Mouse (Mus musculus): Measurements from ENCODE around the gene Nr1d1.
A peak's percentile ranks its signal among the peaks of the same experiment; 100 is the strongest.

Nr1d1 gene

DNA sequence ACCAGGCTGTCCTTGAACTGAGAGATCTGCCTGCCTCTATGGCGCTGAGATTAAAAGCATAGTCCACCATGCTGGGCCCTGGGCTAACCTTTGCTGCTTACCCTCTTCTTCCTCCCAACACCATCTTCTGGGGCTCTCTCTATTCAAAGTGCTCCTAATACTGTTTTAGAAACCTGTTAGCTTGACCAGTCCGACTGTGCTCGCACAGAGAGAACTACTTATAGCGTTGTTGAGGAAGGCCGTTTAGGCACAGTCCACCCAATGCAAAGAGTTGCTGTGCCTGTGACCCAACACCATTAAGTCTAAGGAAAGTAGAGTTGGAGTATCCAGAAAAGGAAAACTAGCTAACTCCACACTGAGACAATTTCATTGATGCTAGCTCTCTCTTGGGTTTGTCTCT, 13.0 kb upstream of the Nr1d1 start:
- DNase-seq (ENCODE audit: inconsistent ontology term), result no peak

DNA sequence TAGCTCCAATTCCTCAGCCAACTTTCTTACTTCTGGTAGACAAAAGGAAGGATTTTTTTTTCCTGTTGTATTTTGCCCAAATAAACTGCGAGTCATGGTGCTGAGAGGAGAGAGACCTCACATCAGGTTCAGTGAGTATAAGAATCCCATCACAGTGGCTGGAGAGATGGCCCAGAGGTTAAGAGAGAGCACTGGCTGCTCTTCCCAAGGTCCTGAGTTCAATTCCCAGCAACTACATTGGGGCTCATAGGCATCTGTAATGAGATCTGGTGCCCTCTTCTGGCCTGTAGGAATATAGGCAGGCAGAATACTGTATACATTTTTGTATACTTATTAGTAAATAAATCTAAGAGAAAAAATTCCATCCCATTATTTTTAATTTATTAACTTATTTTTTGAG, 12.6 kb upstream of the Nr1d1 start:
- DNase-seq (ENCODE audit: inconsistent ontology term), result no peak

DNA sequence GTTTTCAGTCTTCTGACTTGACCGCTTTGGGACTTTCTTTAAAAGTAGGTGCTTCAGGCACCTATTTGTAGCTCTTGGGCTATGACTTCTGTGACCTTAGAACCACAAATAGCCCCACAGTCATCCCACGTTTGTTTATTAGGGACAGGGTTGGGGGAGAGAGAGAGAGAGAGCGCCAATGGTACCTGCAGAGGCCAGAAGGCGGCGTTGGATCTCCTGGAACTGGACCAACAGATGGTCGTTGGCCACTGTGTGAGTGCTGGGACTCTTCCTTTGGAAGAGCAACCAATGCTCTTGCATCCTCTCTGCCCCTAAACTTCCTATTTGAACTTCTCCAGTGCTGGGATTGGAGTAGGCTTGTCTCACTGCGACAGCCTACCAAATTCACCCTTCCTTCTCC, 12.1 kb upstream of the Nr1d1 start:
- no peak for DNase-seq (ENCODE audit: inconsistent ontology term)

DNA sequence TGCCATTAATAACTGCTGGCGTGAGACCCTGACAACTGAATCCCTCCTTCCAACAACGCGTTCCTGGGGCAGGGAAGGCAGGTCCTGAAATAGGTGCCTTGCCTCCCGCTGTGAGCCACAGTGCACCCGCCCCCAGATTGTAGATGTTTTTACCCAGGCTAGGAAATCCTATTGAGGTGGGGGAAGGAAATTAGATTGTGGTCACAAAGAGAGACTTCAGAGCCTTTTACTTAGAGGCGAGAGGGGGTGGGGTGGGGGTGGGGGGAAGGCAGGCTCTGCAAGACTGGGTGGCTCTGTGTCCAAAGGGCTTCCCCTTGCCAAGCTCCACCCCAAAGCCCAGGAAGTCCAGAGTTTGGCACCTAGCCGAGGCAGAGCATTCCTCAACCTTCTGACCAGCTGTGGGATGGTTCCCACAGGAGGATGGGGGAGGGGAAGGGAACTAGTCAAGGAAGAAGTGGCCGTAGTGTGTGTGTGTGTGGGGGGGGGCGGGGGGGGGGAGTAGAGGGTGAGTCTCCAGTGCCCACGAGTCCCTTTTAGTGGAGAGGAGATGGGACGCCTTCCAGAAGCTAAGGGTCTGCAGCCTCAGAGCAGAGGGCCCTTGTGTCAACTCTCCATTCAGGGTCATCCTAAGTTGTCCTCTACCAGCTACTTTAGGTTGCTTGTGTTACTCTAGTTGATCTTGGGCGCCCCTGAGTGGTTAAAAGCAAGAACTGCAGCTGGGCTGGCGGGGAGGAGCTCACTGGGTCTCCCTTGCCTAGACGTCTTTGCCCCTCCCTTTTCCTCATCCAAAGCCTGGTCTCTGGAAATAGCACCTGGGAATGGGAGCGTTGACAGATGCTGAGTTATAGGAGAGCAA, 11.5 kb upstream of the Nr1d1 start:
- peak; percentile 97 for DNase-seq (ENCODE audit: inconsistent ontology term)

DNA sequence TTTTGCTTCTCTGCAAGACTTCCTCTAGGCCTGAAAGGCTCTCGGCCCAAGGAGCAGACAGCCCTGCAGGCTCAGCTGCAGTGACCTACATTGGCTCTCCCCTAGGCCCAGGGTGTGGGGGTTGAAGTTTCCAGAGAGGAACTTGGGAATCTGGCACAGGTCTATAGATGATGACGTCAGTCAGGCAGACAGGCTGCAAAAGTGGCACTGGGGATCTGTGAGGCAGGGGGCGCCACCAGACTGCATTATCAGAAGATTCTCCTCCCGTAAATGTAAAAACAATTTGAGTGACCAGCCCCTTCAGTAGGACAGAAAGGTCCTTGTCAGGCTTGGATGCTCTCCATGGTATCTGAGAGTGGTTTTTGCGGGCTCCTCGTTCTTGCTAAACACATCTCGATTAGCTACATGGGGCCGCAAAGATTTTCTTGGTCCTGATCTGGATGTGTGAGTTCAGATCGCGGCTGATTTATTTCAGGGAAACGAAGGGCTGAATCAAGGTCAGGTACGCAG, 10.7 kb upstream of the Nr1d1 start:
- DNase-seq (ENCODE audit: inconsistent ontology term), result peak; percentile 95

DNA sequence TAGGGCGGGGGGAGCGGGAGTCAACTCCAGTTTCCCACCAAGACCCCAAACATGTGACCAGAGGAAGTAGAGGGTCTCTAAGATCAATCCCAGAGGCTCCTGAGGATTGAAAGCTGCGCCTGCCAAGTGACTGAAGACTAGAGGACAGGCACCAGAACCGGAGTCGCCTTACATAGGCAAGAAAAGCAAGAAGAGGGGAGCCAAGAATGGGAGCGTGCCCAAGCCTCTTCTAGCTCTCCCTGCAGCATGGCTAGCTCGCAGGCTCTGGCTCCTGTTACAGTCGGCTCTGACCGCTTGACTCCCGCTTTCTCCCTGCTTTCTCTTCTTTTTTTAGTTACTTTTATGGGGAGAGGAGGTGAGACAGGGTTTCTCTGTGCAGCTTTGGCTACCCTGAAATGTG, 10.1 kb upstream of the Nr1d1 start:
- DNase-seq (ENCODE audit: inconsistent ontology term), result no peak

DNA sequence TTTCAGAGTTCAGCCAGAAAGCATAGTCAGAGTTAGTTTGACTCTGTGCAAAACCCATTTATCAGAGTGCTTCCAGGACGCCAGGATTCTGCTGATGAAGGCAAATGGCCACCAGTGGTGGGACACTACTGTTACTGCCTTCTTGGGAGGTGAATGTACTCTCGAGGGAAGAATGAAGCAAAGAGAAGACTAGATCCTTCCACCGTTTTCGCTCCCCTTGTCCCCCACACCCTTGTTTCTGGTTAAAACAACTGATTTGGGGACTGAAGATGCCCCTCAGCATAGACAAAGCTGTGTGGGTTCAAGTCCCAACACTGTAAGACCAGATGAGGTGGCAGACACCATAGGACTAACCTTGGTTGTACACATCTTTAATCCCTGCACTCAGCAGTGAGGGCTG, 9.0 kb upstream of the Nr1d1 start:
- no peak for DNase-seq (ENCODE audit: inconsistent ontology term)

DNA sequence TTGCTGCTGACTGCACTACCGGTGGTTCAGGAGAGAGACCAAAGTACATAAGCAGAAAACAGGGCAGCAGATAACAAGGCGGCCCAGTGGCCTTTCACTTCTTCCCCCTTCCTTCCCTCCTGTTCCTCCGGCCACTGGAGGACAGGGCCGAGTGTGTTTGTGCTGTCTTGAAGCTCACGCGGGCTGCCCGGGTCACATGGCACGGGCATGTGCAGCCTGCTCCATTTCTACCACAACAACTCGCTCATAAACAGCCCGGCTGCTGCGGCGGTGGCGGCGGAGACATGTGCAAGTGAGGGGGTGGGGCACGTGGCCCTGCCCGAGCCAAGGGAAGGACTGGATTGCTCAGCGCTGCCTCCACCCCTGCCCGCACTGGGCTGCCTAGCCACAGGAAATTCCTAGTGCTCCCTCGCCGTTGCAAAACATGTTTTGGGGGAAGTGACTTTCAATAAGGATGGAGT, 8.1 kb upstream of the Nr1d1 start:
- peak; percentile 100 for DNase-seq (ENCODE audit: inconsistent ontology term)

DNA sequence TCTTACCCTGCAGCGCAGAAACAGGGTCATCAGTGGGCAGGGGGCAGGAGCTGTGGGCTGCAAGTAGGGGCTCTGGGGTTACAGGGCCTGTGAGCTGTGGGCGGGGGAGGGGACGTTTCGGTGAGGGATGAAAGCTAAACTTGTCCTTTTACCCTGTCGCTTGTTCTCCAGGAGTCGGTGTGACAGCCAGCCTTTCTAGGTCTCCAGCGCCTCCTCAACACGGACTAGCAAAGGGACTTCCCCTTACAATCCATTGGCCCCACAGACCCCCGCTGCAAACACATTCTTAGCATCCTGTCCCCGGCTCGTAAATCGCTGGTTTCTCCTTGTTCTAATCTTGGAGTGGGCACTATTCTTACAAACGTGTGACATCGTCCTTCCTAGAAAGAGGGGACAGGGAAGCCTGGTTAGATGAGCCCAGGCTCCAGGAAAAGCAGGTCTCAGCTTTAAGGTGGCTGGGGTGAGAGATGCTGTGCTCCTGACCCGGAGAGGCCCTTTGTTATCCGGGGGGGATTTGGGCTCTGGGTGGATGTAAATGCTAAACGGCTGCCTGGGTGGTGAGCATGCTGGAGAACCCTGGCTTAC, 7.6 kb upstream of the Nr1d1 start:
- DNase-seq (ENCODE audit: inconsistent ontology term), result peak; percentile 58

DNA sequence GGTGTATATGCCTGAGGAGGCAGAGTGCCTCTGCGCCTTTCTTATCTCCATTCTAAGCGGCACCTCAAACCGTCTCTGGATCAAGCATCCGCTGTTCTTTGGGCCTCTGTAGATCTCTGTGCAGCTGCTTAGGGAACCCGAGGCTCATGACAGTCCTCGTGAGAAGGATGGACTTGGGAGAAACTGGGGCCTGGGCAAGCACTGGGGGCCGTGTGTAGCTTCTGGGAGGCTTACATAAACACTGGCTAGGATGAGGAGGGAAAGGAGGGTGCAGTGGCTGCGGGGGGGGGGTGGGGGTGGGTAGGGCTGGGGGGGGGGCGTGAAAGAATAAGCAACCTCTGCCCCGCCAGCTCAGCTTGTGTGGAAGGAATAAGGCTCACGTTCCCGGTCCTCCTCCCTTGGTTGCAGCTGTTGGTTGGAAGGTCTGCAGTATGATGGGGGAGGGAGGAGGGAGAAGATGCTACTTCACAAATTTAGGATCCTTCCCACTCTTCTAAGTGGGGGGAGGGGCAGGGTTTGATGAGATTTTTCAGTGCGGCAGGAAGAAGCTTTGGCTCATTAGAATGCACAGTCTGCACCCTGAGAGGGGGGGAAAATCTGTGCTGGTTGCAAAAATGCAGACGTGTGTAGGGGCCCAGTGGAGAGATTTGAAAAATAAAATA, 6.8 kb upstream of the Nr1d1 start:
- peak; percentile 73 for DNase-seq (ENCODE audit: inconsistent ontology term)

DNA sequence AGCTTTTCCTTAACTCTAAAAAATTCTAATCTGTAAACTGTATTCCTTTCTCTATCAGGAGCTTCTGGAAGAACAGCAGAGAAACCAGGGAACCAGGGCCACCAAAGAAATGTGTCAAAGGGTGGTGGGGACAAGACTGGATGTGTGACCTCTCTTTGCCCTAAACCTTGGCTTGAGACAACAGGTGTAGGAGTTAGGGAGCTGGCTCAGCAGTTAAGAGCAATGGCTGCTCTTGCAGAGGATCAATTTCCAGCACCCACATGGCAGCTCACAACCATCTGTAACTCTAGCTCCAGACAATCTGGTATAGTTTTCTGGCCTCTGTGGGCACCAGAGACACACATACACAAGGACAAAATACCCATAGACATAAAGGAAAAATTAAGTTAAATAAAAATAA, 2.8 kb upstream of the Nr1d1 start:
- DNase-seq (ENCODE audit: inconsistent ontology term), result no peak

DNA sequence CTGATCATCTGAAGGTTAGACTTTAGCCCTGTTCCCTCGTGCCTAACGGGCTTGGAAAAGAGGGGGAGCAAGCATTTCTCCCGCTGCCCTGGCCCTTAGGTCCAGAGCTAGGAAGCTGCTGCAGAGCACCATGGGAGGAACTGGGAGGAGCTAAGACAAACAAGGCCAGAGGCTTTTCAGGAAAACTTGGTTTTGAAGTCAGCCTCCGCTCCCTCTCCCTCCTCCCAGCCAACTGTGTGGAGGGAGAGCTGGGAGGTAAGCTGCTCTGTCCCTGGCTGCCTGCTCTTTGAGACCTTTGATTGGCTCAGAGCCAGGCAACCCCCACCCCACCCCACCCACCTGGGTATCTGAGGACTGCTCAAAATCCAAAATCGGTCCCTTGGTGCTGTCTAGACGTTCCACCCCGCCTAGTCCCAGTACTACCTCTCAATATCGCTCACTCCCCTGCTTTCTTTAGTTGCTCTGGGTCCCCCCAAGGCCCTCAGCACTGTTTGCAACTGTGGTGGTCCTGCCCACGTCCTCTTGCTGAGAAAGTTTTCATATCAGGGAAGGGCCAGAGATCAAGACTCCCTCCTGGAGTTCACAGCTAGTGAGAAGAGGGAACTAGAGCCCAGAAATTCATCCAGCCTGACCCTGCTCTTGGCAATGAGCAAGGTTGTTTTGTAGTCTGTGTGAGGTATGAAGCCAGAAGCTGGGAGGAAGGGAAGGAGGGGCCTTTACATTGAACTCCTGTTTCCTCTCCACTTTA, 1.9 kb upstream of the Nr1d1 start:
- no peak for DNase-seq (ENCODE audit: inconsistent ontology term)

DNA sequence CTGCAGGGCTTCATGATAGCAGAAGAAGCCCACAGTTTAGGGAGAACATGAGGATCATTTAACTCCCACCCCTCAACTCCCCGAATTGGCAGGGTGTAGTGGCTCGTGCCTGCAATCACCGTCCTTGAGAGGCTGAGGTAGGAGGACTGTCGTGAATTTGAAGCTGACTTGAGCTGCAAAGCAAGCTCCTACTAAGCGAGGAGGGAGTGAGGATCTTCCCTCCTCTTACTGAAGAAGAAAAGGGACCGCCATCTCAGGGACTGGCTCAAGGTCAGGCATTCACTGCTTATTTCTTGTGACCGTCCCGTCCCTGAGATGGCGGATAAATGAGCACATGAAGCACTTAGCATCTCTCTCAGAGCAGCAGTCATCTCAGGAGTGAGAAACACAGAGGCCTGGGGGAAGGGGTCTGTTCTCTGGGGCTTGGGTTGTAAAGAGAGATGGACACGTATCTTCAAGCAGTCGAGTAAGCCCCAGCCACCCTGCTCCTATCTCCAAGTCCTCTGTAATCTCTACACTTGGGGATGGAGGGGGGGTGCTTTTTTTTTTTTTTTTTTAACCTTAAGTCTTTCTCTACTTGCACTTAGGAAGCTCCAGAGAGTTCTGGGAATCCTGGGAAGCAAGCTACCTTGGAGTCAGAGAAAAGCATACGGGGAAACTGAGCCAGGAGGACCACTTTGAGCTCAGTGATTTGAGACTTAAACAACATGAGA, 1.1 kb upstream of the Nr1d1 start:
- DNase-seq (ENCODE audit: inconsistent ontology term), result no peak

DNA sequence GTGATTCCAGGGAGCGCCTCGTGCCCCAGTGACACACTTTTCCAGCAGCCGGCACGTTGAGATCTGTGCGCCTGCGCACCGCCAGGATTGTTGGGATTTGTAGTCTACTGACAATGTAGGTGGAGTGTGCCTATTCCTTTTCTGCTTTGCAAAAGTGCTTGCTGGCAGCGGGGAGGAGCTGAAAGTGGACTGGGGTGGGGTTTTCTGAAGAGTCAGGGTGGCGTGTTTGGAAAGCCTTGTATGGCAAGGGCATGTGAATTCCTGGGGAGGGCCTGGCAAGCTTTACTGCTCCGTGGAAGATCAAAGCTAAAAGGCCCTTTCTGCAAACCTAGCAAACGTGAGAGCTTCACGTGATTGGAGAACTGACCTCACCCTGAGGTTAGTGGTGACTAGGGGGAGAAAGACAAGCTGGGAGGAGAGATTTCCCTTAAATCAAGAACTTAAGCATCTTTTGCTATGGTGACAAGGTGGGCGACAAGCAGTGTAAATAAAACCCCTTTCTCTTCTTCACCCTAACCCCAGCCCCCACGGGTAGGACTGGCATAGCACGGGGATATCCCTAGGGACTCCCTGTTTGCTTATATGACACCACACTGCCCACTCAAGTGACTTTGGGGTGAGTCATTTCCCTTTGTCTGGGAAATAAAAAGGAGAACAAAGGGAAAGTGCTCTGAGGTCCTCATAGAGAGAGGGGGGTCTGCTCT, 367 bp upstream of the Nr1d1 start:
- DNase-seq (ENCODE audit: inconsistent ontology term), result peak; percentile 99

DNA sequence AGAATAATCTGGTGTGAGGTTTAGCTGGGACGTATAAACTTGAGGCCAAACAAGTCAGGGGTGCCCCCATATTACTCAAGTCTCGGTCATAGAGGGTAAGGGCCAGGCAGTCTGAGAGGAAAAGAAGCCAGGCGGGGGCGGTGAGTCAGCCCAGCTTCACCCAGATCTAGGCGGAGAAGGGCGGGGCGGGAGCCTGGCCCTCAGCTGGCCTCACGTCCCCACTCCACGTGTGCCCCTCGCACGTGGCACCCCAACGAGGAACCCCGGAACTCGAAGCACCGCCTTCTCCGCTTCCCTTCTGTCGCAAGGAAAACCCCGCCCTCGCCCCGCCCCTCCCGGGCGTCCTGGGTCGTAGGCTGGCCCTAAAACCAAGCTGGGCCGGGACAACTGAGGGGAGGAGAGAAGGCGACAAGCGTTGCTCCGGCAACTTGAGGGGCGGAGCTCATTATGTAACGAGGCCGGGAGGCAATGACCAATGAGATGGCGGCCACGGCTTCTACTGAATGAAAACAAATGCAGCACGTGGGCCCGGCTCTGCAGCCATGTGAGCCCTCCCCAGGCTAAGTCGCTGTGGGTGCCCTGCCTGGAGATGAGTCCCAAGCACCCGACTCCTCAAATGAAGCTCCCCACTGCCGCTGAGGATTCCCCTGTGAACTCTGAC, 1.4 kb downstream of the Nr1d1 start:
- peak; percentile 100 for DNase-seq (ENCODE audit: inconsistent ontology term)

DNA sequence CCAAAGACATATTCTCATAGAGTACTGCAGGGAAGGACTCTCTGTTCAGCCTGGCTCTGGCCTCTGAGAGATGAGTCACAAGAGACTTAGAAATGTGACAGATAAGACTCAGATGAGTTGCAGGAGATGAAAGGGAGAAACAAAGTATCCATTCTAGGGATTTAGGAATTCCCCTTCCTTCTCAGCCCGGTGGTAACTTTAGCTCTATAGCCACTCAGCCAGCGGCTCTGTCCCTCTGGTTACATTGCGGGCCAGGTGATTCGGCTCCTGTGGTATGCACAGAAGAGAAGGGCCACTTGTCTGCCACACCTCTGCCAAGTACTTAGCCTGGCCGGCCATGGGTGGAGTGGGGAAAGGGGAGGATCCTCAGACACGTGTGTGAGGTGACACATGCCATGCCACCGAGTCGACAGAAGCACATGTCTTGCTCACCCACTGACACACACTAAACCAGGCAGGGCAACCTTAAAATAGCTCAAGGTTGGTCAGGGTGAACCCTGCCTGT, 2.4 kb downstream of the Nr1d1 start:
- DNase-seq (ENCODE audit: inconsistent ontology term), result peak; percentile 92

DNA sequence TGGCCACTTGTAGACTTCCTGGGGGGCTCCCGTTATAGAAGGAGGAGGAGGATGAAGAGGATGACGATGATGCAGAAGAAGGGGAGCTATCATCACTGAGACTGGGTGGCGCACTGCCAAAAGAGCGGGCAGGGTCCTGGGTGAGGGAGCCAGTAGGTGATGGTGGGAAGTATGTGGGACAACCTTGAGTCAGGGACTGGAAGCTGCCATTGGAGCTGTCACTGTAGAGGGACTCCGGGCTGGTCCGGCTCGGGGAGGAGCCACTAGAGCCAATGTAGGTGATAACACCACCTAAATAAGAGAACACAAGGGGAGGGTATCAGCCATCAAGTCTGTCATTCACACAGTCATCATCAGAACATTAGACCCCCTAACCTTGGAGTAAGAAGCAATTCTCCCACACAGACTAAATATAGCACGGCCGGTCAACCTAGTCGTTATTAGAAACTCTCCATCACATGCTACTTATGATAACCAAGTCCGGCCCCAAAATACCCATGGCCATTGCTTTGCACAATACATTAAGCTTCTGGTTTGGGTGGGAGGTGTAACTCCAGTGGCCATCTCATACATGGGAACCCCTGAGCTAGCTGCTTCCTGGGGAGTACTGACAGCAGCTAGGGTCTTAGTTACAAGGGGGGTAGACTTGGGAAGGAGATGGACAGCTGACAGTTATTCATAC, 3.1 kb downstream of the Nr1d1 start:
- no peak for DNase-seq (ENCODE audit: inconsistent ontology term)

DNA sequence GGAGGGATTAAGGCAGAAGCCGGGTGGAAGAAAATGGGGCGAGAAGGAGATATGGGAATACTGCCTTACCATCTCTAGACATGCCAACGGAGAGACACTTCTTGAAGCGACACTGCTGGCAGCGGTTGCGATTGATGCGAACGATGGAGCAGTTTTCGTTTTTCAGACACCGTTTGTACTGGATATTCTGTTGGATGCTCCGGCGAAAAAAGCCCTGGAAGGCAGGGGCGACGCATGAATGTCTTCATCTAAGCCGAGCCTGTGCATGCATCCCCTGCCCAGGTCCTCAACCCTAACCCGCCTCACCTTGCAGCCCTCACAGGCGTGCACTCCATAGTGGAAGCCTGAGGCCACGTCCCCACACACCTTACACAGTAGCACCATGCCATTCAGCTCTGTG, 4.0 kb downstream of the Nr1d1 start:
- DNase-seq (ENCODE audit: inconsistent ontology term), result no peak

Measured in Muller cell, postnatal 12 days (primary cell).